Mouse (Mus musculus): Measurements from ENCODE around the gene Vmn1r95.
"Not testable (repeated sequence)": the region's sequence is repeated elsewhere in the genome, so short reads cannot be mapped to it uniquely, and the experiment has no call there.

The Vmn1r95 gene

DNA sequence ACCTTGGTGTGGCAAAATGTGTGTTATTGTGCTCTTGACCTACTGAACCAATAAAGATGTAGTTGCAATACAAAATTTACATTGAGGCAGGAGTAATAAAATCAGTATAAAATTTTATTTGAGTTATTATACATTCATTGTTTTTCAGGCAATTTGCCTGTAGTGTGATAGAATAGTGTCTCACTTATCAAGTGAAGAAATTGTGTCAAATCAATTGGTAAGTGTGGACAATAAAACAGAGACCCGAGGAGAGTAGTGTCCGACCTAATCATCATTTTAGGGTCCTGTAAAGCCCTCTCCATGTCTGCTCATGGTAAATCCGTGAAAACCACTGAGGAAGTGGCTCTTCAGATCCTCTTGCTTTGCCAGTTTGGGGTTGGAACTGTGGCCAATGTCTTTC lies at the start of gene Vmn1r95:
Vmn1r95 (plus strand) TSS at position 301 of the 400 bp plus-strand sequence.
- not testable (repeated sequence) for DNase-seq (ENCODE audit: extremely low spot score, low read depth, low spot score)

DNA sequence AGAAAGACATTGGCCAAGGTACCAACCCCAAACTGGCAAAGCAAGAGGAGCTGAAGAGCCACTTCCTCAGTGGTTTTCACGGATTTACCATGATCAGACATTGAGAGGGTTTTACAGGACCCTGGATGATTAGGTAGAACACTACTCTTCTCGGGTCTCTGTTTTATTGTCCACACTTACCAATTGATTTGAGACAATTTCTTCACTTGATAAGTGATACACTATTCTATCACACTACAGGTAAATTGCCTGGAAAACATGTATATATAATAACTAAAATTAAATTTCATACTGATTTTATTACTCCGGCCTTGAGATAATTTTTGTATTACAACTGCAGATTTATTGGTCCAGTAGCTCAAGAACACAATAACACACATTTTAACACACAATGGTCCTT lies 25.2 kb upstream of the Vmn1r95 start, which contains the start of gene Vmn1r94:
Vmn1r94 (minus strand) TSS at position 101 of the 400 bp plus-strand sequence.
- not testable (repeated sequence) for DNase-seq (ENCODE audit: extremely low spot score, low read depth, low spot score)

DNA sequence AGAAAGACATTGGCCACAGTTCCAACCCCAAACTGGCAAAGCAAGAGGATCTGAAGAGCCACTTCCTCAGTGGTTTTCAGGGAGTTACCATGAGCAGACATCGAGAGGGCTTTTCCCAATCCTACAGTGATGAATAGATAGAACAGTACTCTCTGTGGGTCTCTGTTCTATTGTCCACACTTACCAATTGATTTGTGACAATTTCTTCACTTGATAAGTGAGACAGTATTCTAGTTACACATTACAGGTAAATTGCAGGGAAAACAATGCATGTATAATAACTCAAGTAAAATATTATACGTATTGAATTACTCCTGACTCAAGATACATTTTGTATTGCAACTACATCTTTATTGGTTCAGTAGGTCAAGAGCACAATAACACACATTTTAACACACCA lies 12.0 kb downstream of the Vmn1r95 start, which contains the start of gene Gm6164:
Gm6164 (minus strand) TSS at position 101 of the 400 bp plus-strand sequence.
- not testable (repeated sequence) for DNase-seq (ENCODE audit: extremely low spot score, low read depth, low spot score)

DNA sequence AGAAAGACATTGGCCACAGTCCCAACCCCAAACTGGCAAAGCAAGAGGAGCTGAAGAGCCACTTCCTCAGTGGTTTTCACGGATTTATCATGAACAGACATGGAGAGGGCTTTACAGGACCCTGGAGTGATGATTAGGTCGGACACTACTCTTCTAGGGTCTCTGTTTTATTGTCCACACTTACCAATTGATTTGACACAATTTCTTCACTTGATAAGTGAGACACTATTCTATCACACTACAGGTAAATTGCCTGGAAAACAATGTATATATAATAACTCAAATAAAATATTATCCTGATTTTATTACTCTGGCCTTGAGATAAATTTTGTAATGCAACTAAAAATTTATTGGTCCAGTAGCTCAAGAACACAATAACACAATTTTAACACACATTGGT lies 40.2 kb downstream of the Vmn1r95 start, which contains the start of gene Gm4498:
Gm4498 (minus strand) TSS at position 101 of the 400 bp plus-strand sequence.
- DNase-seq (ENCODE audit: extremely low spot score, low read depth, low spot score): not testable (repeated sequence)

Measured in hindlimb bud, embryonic 11.5 days (tissue).